Mouse (Mus musculus): ENCODE results near the gene Fam126a.

GRCm38 (mm10) chr5:23917301-23917700, 113.2 kb downstream of the Fam126a start:
- TF ChIP-seq TCF12 (IDR thresholded peaks at IDR 0.05; ENCODE audit: insufficient read depth, poor library complexity, severe bottlenecking) (no peak), E2F4 (IDR thresholded peaks at IDR 0.05; ENCODE audit: insufficient read depth) (no peak), POLR2A (IDR thresholded peaks at IDR 0.05; ENCODE audit: insufficient read length, low read depth) (no peak)

All from myocyte (in vitro differentiated cells).